In the genomic region with DNA sequence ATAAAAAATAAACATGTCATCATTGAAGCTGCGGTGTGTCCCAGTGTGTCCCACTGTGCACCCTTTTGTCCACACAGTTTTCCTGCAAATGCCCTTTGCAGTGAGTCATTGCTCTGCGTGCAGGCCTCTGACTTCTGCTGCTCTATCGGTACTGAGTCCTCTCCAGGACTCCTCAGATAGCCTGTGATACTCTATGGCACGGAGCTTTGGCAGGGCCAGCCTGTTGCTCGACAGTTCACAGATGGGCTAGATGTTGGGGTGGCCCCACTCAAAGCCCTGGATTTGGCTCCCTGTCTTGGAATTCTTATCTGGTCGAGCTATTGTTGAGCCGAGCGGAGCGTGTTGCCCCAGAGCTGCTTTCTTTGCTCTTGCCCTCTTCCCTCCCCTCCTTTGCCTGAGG, we compare ENCODE assay signal across 11 mouse cellular contexts.
DNase-seq lines count a peak whose midpoint lies in the region; ATAC-seq and TF ChIP-seq lines count a peak whose summit lies in the region.
"Had no signal": no experiment of that assay in that cellular context is flagged by ENCODE, and none has a peak within 500 bp of the region (broad histone marks: within the 10 kb centered on the region; RNA-seq: fewer than 3 reads in every experiment).

No protein-coding gene starts in this region.

- peak overlapping the region; percentile 9; the same call in 1 of the 2 replicates for H3K4me2 ChIP-seq in heart, embryonic 16.5 days (ENCODE audit: low read depth, low read length)
- no peak overlapping the region for H3K4me2 ChIP-seq in kidney, embryonic 14.5 days (replicated peaks; ENCODE audit: low read depth, low read length)
- H3K4me2 ChIP-seq: hindbrain, embryonic 15.5 days had no signal

- H3K27ac ChIP-seq in layer of hippocampus, adult 2 months, result peak overlapping the region; percentile 18; the same call in 1 of the 2 replicates
- H3K27ac ChIP-seq in heart, embryonic 16.5 days (ENCODE audit: low read length), result peak overlapping the region; percentile 62
- no peak overlapping the region for H3K27ac ChIP-seq in kidney, embryonic 14.5 days (ENCODE audit: low read depth, low read length)
- H3K27ac ChIP-seq: hindbrain, embryonic 15.5 days; midbrain, embryonic 10.5 days had no signal

- no peak for TF ChIP-seq CTCF in layer of hippocampus, adult 2 months (conservative IDR thresholded peaks at IDR 0.05)

- DNase-seq in layer of hippocampus, adult 2 months (ENCODE audit: low spot score in 2 of 2), result peak in 1 of 2 experiments; percentile 7
- no peak for DNase-seq in layer of hippocampus, postnatal 36 days
- peak; percentile 50 for DNase-seq in cerebellum, adult 8-10 months
- DNase-seq in heart, adult 11 months, result peak; percentile 94
- DNase-seq: kidney, adult 2 months had no signal

- no peaks in the 10 kb centered on the region for H3K9me3 ChIP-seq in heart, embryonic 16.5 days (replicated peaks; ENCODE audit: control insufficient read depth, low read length)
- no peaks in the 10 kb centered on the region for H3K9me3 ChIP-seq in kidney, embryonic 14.5 days (ENCODE audit: control insufficient read depth, low read length)
- H3K9me3 ChIP-seq: hindbrain, embryonic 15.5 days; midbrain, embryonic 10.5 days had no signal

- peak; percentile 78 for ATAC-seq in heart, embryonic 16.5 days (replicated peaks; ENCODE audit: extremely low read depth, insufficient read depth, low FRiP score)
- ATAC-seq in kidney, embryonic 14.5 days (ENCODE audit: low FRiP score, low TSS enrichment), result no peak
- ATAC-seq in megakaryocyte progenitor cell, adult 5-6 weeks (replicated peaks; ENCODE audit: poor library complexity), result no peak
- ATAC-seq: CD4-positive, CD25-positive, alpha-beta regulatory T cell, adult 4 months had no signal

- H3K36me3 ChIP-seq in heart, embryonic 16.5 days (ENCODE audit: control insufficient read depth, insufficient read depth), result 0 out of 2 replicates have a peak, but pooled peaks cover 2% of the 10 kb centered on the region
- no peaks in the 10 kb centered on the region; the same call in 1 of the 2 replicates for H3K36me3 ChIP-seq in kidney, embryonic 14.5 days (ENCODE audit: control insufficient read depth, insufficient read depth, low read length)
- H3K36me3 ChIP-seq: hindbrain, embryonic 15.5 days had no signal

- no peaks in the 10 kb centered on the region for H3K27me3 ChIP-seq in heart, embryonic 16.5 days (ENCODE audit: control insufficient read depth, insufficient read depth, low read length)
- no peaks in the 10 kb centered on the region for H3K27me3 ChIP-seq in kidney, embryonic 14.5 days (ENCODE audit: control insufficient read depth, insufficient read depth, low read length)
- H3K27me3 ChIP-seq: hindbrain, embryonic 15.5 days had no signal

- H3K4me3 ChIP-seq in layer of hippocampus, adult 2 months, result no peak overlapping the region
- no peak overlapping the region for H3K4me3 ChIP-seq in heart, embryonic 16.5 days (ENCODE audit: low read length)
- no peak overlapping the region for H3K4me3 ChIP-seq in kidney, embryonic 14.5 days (ENCODE audit: low read length)
- H3K4me3 ChIP-seq: hindbrain, embryonic 15.5 days; midbrain, embryonic 10.5 days had no signal

- peaks cover 29% of the 10 kb centered on the region for H3K4me1 ChIP-seq in heart, embryonic 16.5 days (ENCODE audit: control insufficient read depth, insufficient read depth, low read length)
- peaks cover 6% of the 10 kb centered on the region for H3K4me1 ChIP-seq in kidney, embryonic 14.5 days (ENCODE audit: control insufficient read depth, insufficient read depth, low read length)

- H3K9ac ChIP-seq in heart, embryonic 16.5 days (ENCODE audit: low read length), result 0 out of 2 replicates have a peak overlapping the region, but pooled peaks have one; percentile 11
- no peak overlapping the region for H3K9ac ChIP-seq in kidney, embryonic 14.5 days (ENCODE audit: low read depth, low read length)
- H3K9ac ChIP-seq: hindbrain, embryonic 15.5 days had no signal

- WGBS in heart, embryonic 16.5 days, result 26% methylated on average over 9 of the region's 9 CpGs
- WGBS in kidney, embryonic 14.5 days, result 86% methylated on average over 9 of the region's 9 CpGs

Comparison
In these comparisons a context has a peak if more than half of its experiments do, and no peak if none do; other contexts are left out.
1. DNase-seq: peak in cerebellum, adult 8-10 months (single experiment) and heart, adult 11 months (single experiment); none in layer of hippocampus, postnatal 36 days (0 of 2).